Mouse (Mus musculus): ENCODE data around the gene Dst. TPM values are rescaled to one million over a fixed set of nuclear protein-coding genes. Genes with fewer than 3 reads are reported as not detected.

The Dst gene
- polyA plus RNA-seq, 1 experiment from 2014 or later = 24.4 TPM

DNA sequence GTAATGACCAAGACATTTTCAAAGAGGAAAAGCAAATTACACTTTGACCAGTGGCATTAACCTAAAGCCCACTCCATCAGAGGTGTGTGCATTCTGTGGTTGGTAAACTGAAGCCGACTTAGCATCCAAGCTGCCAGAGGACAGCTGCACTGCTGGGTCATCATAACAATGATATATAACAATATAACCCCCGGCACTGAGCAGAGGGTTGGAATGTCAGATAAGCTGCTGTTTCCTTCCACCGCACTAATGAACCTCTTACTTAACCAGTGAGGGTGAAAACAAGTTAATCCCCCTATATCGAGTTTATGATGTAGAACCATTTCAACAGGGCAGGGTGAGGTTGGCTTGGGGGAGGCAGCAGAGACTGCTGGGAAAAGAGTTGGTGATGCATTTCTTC, 187.1 kb downstream of the Dst start:
- Histone ChIP-seq H3K9me3 (no peaks in the 10 kb centered on the region), H3K27me3 (no peaks in the 10 kb centered on the region), H3K27ac (no peak overlapping the region), H3K4me3 (no peak overlapping the region), H3K4me1 (0 out of 2 replicates have a peak, but pooled peaks cover 4% of the 10 kb centered on the region), H3K36me3 (no peaks in the 10 kb centered on the region), H3K4me2 (no peak overlapping the region), H3K9ac (no peak overlapping the region)
- 25% methylated on average over 4 of the region's 4 CpGs for WGBS
- ATAC-seq (ENCODE audit: insufficient number of reproducible peaks, low FRiP score, low TSS enrichment, low read depth) = no peak

DNA sequence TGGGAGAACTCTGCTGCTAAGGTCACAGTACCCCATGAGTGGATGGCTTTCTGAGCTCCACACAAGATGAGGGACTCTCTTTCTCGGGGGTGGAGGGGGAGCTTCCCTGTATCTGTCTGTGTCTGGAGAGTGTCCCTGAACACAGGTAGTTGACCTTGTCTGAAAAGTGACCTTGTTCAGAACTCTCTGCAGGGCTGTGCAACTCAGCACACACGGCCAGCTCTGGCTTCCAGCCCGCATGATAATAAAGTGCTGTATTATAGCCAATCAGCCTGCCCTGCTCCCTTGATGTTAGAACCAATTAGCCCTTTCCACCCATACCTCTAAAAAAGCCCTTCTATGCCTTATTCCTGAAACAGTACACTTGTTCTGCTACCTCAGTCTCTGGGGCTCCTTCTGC, 188.9 kb downstream of the Dst start:
- WGBS = 31% methylated on average over 3 of the region's 3 CpGs
- no peak overlapping the region for H3K4me2 ChIP-seq
- no peaks in the 10 kb centered on the region for H3K27me3 ChIP-seq

DNA sequence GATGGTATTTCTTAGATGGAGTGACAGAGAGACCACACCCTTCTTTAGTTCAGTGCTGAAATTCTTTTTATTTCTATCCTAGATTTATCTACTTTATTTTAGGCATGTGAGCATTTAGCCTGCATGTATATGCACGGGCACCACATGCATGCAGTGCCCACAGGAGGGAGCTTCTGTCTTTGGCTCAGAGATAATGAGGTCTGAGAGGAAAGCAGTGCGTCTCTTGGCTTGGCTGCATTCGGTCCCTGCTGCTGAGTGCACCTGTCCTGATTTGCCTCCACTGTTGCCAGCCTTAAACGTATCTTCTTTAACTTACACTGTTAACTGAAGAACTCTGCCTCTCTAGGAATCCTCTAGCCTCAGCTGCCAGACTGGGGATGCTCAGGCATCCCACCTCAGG, 189.6 kb downstream of the Dst start:
- Histone ChIP-seq H3K4me1 (0 out of 2 replicates have a peak, but pooled peaks cover 4% of the 10 kb centered on the region), H3K36me3 (no peaks in the 10 kb centered on the region), H3K9ac (no peak overlapping the region), H3K9me3 (no peaks in the 10 kb centered on the region), H3K27ac (no peak overlapping the region), H3K27me3 (no peaks in the 10 kb centered on the region), H3K4me3 (no peak overlapping the region), H3K4me2 (no peak overlapping the region)
- ATAC-seq (ENCODE audit: insufficient number of reproducible peaks, low FRiP score, low TSS enrichment, low read depth) = no peak
- 60% methylated on average over 4 of the region's 4 CpGs for WGBS

More for the DNA sequence above, 188.9 kb downstream of the Dst start:
- H3K4me1 ChIP-seq = 0 out of 2 replicates have a peak, but pooled peaks cover 4% of the 10 kb centered on the region
- no peaks in the 10 kb centered on the region for H3K9me3 ChIP-seq
- ATAC-seq (ENCODE audit: insufficient number of reproducible peaks, low FRiP score, low TSS enrichment, low read depth) = no peak
- no peak overlapping the region for H3K9ac ChIP-seq
- no peak overlapping the region for H3K4me3 ChIP-seq
- no peak overlapping the region for H3K27ac ChIP-seq
- H3K36me3 ChIP-seq = no peaks in the 10 kb centered on the region

DNA sequence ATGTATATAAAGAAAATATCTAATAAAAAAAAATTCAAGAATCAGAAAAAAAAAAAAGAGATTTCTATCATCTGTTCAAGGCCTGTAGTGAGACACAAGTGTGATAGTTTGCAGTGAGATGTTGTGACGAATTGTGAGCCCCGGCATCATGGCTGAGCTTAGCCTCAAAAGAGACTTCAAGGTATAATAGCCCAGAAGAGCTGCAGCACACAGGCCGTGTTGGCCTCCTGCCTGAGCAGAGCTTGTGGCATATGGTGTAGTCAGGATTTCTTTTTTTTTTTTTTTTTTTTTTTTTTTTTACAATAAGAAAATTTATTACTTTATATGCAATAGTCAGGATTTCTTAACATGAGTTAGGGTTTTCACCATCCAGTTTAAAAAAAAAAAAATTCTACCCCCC, 191.4 kb downstream of the Dst start:
- Histone ChIP-seq H3K4me2 (no peak overlapping the region), H3K9me3 (no peaks in the 10 kb centered on the region), H3K4me1 (0 out of 2 replicates have a peak, but pooled peaks cover 4% of the 10 kb centered on the region), H3K36me3 (no peaks in the 10 kb centered on the region), H3K4me3 (no peak overlapping the region), H3K9ac (no peak overlapping the region), H3K27ac (no peak overlapping the region), H3K27me3 (no peaks in the 10 kb centered on the region)
- 50% methylated on average over 3 of the region's 3 CpGs for WGBS
- ATAC-seq (ENCODE audit: insufficient number of reproducible peaks, low FRiP score, low TSS enrichment, low read depth) = no peak

DNA sequence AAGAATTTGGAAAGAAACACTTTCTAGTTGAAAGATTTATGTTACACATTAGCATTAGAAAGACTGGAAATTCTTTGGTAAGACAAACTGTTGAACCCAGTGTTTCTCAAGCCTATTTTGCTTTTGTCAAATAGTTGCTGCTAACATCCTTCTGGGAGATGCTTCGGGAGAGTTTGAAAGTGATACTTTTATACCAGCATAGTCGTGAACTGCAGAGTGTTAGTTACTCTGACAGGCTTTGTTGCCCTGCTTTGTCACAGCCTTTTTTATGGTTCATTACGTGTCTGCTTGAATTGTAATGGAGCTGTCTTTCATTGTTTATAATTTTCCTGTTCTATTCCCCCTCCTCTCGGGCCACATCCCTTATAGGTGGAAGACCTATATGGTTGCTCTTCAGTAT, 192.4 kb downstream of the Dst start:
- H3K27me3 ChIP-seq = no peaks in the 10 kb centered on the region
- no peaks in the 10 kb centered on the region for H3K9me3 ChIP-seq
- ATAC-seq (ENCODE audit: insufficient number of reproducible peaks, low FRiP score, low TSS enrichment, low read depth) = no peak
- H3K36me3 ChIP-seq = no peaks in the 10 kb centered on the region
- H3K4me3 ChIP-seq = no peak overlapping the region
- no peak overlapping the region for H3K4me2 ChIP-seq
- H3K27ac ChIP-seq = no peak overlapping the region
- WGBS = 57% methylated on average over 4 of the region's 4 CpGs
- no peak overlapping the region for H3K9ac ChIP-seq
- H3K4me1 ChIP-seq = peaks cover 11% of the 10 kb centered on the region; the same call in 1 of the 2 replicates

DNA sequence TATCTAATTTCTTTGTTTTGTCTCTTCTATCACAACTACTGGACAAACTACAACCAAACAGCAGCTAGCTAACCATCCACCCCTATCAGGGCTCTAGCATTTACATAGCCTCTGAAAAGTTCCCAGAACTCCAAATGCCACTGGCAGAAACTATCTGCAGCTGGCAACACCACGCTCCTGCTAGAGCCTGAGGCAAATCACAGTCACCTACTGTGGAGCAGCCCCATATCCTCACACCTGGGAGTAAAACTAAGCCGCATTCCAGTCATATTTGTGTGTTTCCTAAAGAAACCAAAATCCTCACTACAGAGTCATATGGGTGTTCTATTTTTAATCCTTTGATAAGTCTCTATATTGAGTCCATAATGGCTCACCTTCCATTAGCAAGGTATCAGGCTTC, 194.6 kb downstream of the Dst start:
- 67% methylated on average over 2 of the region's 2 CpGs for WGBS
- Histone ChIP-seq H3K27me3 (no peaks in the 10 kb centered on the region), H3K27ac (no peak overlapping the region), H3K36me3 (no peaks in the 10 kb centered on the region), H3K4me1 (peaks cover 12% of the 10 kb centered on the region; the same call in 1 of the 2 replicates), H3K4me3 (no peak overlapping the region), H3K9ac (no peak overlapping the region), H3K4me2 (no peak overlapping the region), H3K9me3 (no peaks in the 10 kb centered on the region)
- no peak for ATAC-seq (ENCODE audit: insufficient number of reproducible peaks, low FRiP score, low TSS enrichment, low read depth)

DNA sequence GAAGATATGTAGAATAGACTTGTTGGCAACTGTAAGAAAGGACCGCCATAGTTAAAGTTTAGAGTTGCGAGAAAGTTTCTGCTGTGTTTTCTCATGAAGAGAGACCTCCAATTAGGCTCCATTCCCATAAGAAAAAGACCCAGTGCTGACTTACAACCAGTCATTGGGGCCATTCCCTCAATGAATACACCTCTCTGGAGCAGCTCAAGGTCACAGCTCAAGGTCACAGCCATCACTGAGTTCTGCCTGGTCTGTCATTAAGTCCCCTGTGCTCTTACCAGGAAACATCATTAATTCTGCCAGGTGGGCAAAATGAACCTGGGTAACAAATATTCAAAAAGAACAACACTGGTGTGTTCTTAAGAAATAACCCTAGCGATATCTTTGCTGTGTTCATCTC, 195.2 kb downstream of the Dst start:
- no peaks in the 10 kb centered on the region for H3K36me3 ChIP-seq
- no peak overlapping the region for H3K27ac ChIP-seq
- no peak overlapping the region for H3K4me2 ChIP-seq
- no peak overlapping the region for H3K9ac ChIP-seq
- ATAC-seq (ENCODE audit: insufficient number of reproducible peaks, low FRiP score, low TSS enrichment, low read depth) = no peak
- 79% methylated on average over 3 of the region's 3 CpGs for WGBS
- H3K9me3 ChIP-seq = no peaks in the 10 kb centered on the region
- H3K4me3 ChIP-seq = no peak overlapping the region
- no peaks in the 10 kb centered on the region for H3K27me3 ChIP-seq
- H3K4me1 ChIP-seq = peaks cover 12% of the 10 kb centered on the region; the same call in 1 of the 2 replicates

DNA sequence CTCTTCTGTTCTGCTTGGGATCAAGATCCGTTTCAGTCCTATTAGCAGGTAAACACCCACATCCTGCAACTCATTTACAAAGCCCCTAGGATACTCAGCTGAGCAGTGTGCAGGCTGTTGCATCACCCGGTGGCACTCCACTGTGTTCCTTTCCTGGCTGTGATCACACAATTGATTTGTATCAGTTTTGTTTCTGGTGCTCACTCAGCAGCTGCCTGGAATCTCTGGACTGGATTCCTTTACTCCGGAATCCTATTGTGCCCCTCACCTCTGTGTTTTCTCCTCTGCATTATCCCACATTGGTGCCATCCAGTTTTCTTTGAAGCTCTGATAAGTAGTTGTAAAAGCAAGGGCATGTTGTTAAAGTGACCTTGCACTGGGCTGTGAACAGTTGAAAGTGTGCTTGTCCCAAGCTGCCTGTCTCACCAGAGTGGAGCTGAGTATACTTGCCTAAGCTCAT, 195.7 kb downstream of the Dst start:
- no peaks in the 10 kb centered on the region for H3K36me3 ChIP-seq
- no peak overlapping the region for H3K9ac ChIP-seq
- H3K9me3 ChIP-seq = no peaks in the 10 kb centered on the region
- peaks cover 12% of the 10 kb centered on the region; the same call in 1 of the 2 replicates for H3K4me1 ChIP-seq
- H3K4me2 ChIP-seq = no peak overlapping the region
- H3K4me3 ChIP-seq = no peak overlapping the region
- no peak overlapping the region for H3K27ac ChIP-seq
- 7% methylated on average over 3 of the region's 3 CpGs for WGBS
- ATAC-seq (ENCODE audit: insufficient number of reproducible peaks, low FRiP score, low TSS enrichment, low read depth) = no peak
- H3K27me3 ChIP-seq = no peaks in the 10 kb centered on the region

DNA sequence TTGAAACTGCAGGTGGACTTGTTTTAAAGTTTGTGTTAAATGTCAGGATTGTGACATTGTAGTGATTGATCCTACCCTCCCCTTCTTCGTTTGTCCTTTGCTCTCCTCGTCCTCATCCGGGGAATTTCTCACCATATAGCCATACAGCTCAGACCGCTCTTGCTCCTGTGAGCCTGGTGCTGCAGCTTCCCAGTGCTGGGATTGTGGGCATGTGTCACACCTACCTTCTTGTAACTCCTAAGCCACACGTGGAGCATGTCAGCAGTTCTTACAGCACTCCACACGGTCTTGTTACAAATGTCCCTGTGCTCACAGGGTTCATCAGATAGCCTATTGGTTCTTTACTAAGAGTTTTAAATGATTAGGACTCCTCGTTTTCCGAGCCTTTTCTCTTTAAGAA, 196.8 kb downstream of the Dst start:
- H3K27me3 ChIP-seq = no peaks in the 10 kb centered on the region
- H3K4me3 ChIP-seq = no peak overlapping the region
- peaks cover 16% of the 10 kb centered on the region; the same call in 1 of the 2 replicates for H3K4me1 ChIP-seq
- no peak overlapping the region for H3K27ac ChIP-seq
- no peaks in the 10 kb centered on the region for H3K9me3 ChIP-seq
- H3K36me3 ChIP-seq = no peaks in the 10 kb centered on the region
- no peak overlapping the region for H3K4me2 ChIP-seq
- no peak for ATAC-seq (ENCODE audit: insufficient number of reproducible peaks, low FRiP score, low TSS enrichment, low read depth)
- no peak overlapping the region for H3K9ac ChIP-seq
- 15% methylated on average over 8 of the region's 8 CpGs for WGBS

DNA sequence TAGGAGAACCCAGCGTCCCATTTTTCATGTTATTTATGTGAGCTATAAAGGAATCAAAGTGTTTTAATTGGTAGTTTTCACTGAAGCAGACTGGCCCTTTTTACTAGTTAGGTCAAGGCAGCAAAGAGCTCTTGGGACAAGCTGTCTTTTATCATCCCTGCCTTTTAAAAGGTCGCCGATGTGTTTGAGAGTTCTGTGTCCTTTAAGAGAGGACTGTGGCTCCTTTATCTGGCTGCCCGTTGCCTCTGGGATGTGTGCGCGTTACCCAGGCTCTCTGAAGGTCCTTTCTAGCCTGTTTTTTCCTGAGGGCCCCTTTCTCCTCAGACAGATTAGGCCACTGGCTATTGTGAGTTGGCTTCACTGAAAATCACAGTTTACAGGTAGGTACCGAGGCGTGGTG, 198.6 kb downstream of the Dst start:
- Histone ChIP-seq H3K4me3 (no peak overlapping the region), H3K36me3 (no peaks in the 10 kb centered on the region), H3K4me1 (peaks cover 18% of the 10 kb centered on the region; the same call in 1 of the 2 replicates), H3K27me3 (no peaks in the 10 kb centered on the region), H3K9ac (no peak overlapping the region), H3K4me2 (no peak overlapping the region), H3K9me3 (no peaks in the 10 kb centered on the region), H3K27ac (no peak overlapping the region)
- ATAC-seq (ENCODE audit: insufficient number of reproducible peaks, low FRiP score, low TSS enrichment, low read depth) = no peak
- 29% methylated on average over 8 of the region's 8 CpGs for WGBS

DNA sequence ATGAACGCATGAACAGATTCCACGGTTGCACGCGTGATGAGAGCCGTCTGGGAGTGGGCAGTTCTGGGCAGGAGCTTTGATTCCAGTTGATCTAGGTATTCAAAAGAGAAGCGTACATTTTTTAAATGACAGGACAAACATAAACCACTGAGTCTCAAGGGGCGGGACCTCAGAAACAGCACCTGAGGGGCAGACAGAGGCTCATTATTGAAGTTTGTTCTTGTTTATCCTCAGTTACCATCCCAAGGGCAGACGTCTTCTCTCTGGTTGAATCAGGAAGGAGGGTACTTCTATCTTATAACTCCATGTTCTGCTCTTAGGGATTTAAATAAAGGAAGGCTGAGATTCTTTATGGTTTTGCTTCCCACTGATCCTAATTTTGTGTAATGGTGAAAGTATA, 199.1 kb downstream of the Dst start:
- H3K36me3 ChIP-seq = no peaks in the 10 kb centered on the region
- peaks cover 18% of the 10 kb centered on the region; the same call in 1 of the 2 replicates for H3K4me1 ChIP-seq
- no peak overlapping the region for H3K4me3 ChIP-seq
- no peak overlapping the region for H3K9ac ChIP-seq
- no peak overlapping the region for H3K27ac ChIP-seq
- no peak overlapping the region for H3K4me2 ChIP-seq
- ATAC-seq (ENCODE audit: insufficient number of reproducible peaks, low FRiP score, low TSS enrichment, low read depth) = no peak
- 41% methylated on average over 8 of the region's 8 CpGs for WGBS
- H3K9me3 ChIP-seq = no peaks in the 10 kb centered on the region
- no peaks in the 10 kb centered on the region for H3K27me3 ChIP-seq

DNA sequence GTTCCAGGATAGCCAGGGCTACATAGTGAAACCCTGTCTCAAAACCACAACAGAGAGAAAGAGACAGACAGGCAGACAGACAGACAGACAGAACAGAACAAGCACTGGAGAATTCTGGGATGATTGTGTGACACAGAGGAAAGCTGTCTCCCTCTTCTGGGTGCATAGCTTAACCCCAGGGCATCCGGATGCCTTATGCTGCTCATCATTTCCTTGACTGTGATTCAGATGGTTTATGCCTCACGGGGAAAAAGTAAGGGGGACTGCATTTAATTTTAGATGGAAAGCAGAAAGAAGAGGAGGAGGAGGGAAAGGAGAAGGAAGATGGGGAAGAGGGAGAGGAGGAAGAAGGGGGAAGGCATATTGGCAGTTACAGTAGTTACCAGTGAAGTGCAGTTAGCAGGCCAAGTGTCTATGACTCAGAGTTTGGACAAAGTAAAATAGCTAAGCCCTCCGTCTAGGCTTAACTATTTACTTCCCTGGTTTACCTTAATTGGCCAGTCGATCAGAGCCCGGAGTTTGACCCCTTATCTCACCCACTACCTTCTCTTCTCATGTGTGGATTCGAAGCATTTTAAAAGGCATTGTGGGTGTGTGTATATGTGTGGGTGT, 201.7 kb downstream of the Dst start:
- H3K27me3 ChIP-seq = no peaks in the 10 kb centered on the region
- no peak overlapping the region for H3K9ac ChIP-seq
- ATAC-seq (ENCODE audit: insufficient number of reproducible peaks, low FRiP score, low TSS enrichment, low read depth) = no peak
- H3K9me3 ChIP-seq = no peaks in the 10 kb centered on the region
- no peak overlapping the region for H3K4me2 ChIP-seq
- 55% methylated on average over 6 of the region's 6 CpGs for WGBS
- peaks cover 18% of the 10 kb centered on the region; the same call in 1 of the 2 replicates for H3K4me1 ChIP-seq
- no peak overlapping the region for H3K4me3 ChIP-seq
- no peaks in the 10 kb centered on the region for H3K36me3 ChIP-seq
- H3K27ac ChIP-seq = no peak overlapping the region
